Mouse (Mus musculus) adipocyte (in vitro differentiated cells): ENCODE results near the gene Plcb1.
"Not testable (repeated sequence)": the region's sequence is repeated elsewhere in the genome, so short reads cannot be mapped to it uniquely, and the experiment has no call there.

Source experiments
- DNase-seq: peaks from one replicate; pipeline ENCODE4 v3.0.0-alpha.2; 2016; ENCODE audit warnings: low spot score

The Plcb1 gene

DNA sequence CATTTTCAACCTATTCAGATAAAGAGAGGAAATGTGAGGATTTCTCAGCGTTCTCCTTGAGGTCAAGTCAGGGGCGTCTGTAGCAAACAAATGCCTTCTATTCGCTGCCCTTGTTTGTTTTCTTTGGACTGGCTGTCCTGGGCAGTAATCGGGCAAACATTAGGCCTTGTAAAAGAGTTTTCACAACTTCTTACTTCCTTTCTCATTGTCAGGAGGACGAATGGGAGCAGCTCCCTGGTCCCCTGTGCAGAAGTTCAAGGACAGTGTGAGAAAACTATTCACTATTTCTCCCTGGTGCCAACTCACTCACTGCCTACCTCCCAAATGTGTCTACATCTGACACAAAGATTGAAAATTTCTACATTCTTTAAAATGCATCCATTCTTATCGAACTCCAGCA, 188.8 kb downstream of the Plcb1 start:
- peak; percentile 54 for DNase-seq

DNA sequence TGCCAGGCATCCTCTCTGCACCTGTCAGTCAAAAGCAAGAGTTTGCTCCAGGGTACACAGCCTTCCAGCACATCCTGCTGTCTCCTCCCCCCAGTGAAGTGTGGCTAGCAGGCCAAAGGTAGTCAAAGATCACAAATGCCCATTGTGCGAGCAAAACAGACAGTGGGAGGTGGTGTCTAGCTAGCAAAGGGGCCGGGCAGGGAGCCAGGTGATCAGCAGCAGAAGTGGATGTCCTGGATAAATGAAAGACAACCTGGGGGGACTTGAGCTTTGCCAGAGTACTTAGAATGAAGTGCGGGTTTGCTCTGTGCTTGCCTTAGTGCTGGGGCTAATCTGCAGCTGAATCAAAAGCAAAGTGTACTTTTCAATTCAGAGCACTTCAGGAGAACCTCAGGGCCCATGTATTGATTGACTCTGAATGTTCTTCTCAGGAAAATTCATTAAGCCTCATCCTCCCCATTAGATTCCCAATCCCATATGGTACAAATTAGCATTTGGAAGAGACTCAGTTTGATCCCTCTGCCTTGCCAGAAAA, 191.0 kb downstream of the Plcb1 start:
- peak; percentile 42 for DNase-seq

DNA sequence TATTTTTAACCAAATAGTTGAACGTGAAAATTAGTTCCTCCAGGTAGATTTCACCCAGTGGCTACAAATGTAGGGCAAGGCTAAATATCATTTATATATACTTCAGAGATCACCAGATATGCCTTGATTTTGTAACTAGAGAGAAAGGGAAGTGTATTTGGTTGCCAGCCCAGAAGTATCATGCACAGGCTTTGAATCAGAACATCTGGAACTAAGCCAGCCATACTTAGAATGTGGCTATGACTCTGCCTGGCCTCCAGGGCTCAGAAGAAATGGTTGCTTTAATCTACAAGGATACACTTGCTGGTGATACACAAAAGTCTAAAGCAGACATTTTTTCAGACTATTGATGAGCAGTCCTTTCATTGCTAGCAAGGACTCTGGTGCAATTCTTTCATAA, 191.8 kb downstream of the Plcb1 start:
- DNase-seq, result peak; percentile 69

DNA sequence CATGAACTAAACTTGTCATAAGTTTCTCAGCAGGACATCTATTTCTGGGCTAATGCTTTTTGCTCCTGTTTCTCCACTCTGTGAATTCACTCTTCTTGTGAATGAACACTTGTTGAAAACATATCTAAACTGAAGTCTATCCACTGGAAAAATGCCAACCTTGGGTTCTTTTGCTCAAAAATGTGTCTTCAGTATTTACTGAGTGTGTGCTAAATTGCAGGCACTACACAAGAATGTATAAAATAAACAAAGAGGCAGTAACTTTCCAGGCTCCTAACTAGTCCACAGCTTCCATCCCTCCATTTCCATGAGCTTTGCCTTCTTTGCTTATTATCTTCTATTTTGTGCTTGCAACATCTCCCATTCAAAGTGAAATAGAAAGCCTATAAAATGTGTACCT, 195.5 kb downstream of the Plcb1 start:
- peak; percentile 30 for DNase-seq

DNA sequence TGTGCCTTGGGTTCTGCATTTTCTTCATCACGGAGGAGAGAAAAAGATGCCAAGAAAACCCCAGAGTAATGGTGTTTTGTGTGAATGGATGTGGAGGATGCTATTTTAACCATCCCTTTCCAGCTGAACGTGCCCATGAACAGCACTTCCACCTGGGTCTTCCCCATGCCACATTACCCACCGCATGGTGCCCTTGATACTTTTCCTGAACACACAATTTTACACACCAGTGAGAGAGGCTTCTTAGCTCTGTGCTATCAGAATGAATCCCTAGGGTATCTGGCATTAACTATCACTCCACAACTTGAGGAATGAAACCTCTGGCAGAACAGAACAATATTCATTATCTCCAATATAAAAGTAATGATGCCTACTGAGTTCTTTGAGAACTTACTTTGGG, 199.0 kb downstream of the Plcb1 start:
- DNase-seq, result no peak

DNA sequence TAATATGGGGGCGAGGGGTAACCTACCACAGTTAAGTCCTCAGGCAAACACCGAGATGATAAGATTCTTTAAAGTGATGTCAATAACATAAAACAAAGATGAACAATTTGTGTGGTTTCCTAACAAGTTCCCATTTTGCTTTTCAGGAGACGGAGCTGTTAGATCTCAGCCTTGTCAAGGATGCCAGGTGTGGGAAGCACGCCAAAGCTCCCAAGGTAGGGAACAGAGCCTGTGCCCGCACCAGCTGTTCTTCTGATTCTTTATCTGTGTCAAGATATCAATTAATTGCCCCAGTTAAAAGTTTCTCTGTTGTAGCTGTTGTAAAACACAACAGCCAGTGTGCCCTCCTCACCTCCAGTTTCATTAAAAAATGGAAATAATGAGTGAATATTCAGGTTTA, 202.1 kb downstream of the Plcb1 start:
- no peak for DNase-seq

DNA sequence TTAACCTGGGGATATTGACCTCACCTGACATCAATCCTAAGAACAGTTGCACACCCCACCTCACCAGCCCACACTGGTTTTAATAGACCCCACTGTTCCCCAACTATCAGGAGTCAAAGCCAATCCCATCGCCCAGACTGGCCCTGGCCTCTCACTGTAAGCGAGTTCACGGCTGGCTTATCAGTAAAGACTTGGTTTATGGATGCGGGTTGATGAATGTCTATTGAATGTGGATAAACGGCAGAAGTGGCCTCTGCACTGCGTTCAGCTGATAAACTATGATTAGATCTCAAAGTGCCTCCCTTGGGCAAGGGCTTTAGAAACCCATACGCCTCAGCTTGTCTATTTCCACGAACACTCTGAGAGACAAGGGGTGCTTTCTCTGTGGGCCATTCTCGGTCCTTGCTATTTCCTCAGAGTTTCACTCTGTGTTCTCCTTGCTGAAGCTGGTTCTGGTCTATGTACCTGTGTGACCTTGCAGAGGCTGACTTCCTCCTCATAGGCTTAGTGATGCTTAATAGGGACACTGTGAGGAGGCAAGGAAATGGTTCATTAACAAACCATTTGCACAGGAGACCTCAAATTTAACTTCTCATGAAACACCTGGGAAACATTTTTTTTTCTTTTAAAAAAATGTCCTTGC, 203.9 kb downstream of the Plcb1 start:
- no peak for DNase-seq

DNA sequence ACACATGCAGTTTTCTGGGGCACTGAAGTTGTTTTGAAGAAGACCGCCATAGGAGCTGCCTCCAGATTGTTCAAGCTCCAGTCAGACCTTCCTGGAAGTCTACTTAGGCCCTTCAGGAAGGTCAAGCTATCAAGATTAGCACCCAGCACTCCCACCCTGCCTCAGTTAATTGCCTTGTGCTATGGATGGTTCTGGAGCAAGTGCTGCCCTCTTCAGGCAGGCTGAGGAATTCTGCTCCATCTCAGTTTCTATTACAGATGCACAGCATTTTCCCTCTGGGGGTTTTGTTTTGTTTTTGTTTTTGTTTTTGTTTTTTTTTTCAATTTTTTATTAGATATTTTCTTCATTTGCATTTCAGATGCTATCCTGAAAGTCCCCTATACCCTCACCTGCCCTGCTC, 221.3 kb downstream of the Plcb1 start:
- DNase-seq, result no peak

DNA sequence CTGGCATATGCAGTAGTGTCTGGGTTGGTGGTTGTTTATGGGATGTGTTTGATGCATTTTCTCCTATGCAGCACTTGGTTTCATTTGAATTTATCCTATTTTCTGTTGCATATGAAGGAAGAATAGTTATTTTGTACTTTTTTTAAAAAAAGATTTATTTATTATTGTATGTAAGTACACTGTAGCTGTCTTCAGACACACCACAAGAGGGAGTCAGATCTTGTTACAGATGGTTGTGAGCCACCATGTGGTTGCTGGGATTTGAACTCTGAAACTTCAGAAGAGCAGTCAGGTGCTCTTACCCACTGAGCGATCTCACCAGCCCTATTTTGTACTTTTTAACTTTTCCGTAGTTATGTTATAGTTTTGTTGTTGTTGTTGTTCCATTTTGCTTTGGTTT, 222.0 kb downstream of the Plcb1 start:
- not testable (repeated sequence) for DNase-seq

DNA sequence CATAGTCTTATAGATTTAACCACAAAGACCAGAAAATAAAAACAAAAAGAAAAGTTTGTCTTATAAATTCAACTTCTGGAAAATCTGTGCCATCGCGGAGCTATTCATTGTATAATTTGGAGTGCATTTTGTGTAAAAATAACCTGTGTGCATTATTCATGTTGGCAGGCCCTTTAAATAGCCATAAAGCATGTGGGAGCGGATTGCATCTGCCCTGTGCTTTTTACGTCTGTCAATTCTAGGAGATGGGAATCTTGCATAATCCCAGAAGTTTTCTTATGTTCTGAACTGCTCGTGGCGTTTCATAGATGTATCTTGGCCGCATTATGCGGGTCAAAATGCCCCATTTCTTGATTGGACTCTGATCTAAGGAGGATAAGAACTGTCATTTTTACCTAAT, 224.5 kb downstream of the Plcb1 start:
- DNase-seq, result no peak

DNA sequence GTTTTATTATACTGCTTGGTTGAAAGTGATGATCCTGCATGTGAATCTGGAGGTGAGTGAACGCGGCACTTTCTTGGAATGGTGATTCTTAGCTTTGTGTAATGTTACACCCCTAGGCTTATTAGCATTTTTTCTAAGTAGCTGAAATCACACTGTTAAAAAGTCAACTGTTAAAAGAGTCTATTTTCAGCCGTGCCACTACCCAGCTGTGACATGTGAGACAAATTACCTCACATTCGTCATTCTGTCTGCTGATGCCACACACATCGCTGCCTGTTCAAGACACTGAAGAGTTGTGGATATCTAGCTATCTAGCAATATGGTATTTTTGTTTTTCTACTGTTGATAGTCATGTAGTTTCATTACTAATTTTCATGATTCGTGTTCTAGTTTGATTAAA, 229.6 kb downstream of the Plcb1 start:
- no peak for DNase-seq

DNA sequence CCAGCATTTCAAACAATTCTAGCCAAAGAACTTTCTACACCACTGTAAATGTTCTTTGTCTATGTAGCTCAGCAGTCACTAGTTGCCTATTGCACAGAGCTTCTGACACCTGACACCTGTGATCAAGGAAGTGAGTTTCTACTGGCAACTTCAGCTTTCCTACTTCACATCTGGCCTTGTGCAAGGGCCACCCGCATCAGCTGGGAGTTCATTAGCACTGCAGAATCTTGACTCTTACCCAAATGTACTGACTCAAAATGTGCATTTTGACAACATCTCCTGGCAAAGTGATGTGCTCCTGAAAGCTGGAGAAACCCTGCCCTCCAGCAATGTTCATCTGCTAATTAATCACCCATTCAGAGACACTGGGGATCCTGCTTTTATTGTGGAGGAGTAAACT, 232.4 kb downstream of the Plcb1 start:
- peak; percentile 57 for DNase-seq

DNA sequence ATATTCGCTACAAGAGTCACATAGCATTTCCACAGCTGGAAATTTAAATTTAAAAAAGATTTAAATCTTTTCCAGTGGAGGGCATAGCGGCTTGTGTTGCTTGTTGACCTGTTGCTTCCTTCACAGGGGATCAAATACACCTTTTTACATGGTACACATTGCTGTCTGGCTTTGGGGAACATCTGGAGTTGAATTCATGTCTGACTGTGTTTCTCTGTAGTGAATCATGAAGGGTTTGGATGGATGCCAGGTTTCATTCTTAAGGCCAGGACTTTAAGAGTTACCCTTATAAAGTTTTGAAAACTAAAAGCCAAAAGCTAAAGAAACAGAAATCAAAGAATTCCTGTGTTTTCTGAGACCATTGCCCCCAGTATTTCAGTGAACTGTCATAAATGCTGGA, 232.8 kb downstream of the Plcb1 start:
- DNase-seq, result peak; percentile 49

DNA sequence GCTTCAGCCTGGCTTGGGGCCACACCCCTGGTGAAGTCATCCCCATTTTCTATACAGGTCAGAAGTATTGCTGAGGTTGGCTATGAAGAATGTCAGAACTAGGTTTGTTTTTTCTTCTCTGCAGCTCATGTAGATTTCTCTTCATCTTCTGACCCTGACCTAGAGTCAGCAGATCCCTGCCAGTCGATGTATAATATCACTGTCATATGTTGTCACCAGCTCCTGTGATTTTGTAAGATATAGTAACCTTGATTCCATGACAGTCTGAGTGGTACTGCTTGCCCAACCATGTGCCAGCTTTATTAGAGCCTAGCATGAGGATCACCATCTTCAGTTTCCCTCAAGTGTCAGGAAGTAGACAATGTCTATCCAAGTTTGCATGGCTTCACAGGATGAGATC, 233.7 kb downstream of the Plcb1 start:
- no peak for DNase-seq

DNA sequence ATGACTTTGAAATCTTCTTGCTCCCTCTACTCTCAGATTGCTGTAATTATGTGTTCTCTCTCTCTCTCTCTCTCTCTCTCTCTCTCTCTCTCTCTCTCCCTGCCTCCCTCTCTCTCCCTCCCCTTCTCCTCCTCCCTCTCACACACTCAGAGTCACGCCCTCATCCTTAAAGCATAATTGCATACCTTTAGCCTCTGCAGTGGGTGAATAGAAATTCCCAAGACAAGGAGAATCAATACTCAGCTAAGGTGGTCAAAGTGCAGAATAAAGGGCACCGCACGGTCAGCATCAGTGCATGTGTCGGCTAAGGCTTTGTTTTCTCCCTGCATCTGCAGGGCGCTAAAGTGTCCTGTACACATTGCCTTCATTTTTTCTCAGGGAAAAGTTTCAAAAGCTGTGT, 243.4 kb downstream of the Plcb1 start:
- DNase-seq, result no peak

DNA sequence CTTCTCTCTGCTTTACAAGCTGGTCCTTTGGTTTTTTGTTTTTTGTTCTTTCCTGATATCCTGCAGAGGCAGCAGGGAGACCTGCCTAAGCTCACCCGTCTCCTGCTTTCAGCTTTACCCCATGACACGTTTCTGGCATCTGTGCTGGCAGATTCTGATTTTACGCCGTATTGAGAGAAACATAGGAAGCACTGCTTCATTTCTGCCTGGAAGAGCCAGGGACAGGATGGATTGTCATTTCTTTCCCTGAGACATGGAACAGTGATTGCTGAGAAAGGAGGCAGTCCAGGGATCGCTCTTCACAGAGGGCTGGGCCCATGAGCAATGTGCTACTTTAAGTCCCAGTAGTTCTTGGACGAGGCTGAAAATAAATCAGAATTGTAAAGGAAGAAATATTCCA, 243.8 kb downstream of the Plcb1 start:
- no peak for DNase-seq

DNA sequence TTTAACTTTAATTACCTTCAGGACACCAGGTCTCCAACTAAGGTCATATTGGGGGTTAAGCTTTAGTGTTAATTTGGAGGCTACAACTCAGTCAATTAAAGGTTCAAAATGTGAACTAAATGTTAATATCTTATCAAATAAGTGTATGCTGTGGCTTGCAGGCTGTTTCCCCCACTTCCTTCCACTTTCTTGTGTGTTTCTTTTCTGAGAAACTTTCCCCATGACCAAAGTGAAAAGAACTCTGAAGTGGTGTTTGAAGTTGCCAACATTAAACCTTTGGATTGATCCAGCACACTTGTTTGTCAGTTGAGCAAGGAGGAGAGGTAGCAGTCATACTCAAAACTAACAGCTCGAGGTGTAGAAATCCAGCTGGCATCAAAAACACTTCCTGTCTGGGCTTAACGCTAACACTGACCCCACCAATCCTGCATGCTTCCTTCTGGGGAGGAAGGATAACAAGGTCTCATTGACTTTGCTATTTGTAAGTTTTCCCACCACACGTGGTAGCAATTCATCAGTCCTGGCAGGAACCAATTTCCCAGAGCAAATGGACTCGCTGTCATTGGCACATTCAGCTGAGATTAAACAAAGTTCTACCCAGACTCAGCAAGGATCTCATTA, 249.9 kb downstream of the Plcb1 start:
- no peak for DNase-seq

DNA sequence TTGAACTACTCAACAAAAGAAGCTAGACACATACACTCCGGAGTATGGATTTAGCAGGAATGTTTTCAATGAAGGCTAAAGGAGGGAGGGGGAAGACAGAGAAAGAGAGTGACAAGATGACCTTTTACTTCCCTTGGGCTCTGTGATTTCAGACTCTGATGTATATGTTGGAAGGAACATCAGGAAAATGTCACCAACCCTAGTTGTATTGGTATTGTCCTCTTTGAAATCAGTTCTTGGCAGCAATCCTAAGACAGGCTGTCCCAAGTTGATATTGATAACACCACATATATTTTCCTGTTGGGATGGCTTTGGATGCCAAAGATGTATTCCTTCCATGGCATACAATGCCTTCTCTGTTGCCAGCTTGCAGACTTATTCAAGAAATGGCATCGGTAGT, 262.9 kb downstream of the Plcb1 start:
- DNase-seq, result peak; percentile 64

DNA sequence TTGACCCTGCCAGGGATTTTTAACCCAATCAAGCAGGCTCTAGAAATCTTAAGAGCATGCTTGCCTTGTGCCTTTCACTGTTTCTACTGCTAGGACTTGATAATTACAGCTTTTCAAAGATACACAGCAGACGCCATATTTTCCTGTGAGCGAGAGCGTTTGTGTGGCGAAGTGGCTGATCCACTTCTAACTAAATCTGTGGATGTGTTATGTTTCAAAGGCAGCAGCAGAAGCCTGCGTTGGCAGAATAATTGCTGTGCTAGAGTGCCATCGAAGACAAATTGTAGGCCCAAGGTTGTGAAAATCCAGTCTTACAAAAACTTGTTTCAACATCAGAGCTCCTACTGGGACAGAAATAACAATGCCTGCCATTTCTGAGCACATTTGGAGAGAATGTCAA, 263.4 kb downstream of the Plcb1 start:
- peak; percentile 93 for DNase-seq

DNA sequence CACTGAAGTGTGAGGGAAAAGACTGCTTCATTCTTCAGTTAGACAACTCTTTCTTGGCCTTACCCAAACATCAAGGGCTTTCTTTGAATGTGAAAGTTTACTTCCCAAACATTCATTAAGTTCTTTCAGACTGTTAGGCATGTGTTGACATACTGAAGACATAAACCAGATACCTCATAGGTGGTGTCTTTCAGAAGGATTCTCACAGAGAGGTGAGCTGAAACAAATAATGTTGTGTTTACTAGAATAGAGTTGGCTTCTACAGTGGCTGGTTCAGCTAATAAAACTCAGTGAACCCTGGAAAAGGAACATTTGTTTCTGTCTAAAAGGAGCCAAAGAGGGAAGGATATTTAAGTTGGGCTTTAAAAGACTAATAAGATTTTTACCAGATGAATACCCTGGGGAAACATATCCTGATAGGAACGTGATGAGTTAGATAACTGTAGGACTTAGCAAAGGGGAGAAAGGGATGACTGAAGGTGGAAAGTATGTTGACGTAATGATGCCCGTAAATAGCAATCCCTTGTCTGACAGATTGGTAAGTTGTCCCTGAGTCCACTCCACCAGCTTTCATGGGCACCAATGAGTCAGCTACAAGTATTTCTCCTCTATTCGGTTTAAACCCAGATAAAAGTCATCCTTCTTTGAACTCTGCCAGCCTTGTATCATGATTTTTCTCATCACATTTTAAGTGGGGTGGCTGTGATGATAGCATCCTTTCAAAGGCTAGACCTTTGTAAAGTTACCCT, 265.8 kb downstream of the Plcb1 start:
- DNase-seq, result no peak

DNA sequence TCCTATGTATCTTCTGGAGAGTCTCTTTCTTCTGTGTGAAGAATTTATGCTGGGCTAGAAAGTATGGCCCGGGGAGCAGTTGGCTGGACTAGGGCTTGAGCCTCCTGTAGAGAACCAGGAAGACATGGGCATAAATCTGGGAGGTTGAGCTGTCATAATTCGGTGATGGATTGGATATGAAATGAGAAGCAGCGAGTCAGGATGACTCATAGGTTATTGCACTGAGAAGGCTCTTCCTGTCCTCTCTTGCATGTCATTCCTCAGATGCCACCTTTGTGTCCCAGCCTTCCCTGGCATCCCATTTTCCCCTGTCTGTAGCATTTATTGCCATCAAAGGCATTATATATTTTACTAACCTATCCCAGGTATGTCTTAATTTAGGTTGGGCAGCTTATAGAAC, 267.5 kb downstream of the Plcb1 start:
- DNase-seq, result no peak

DNA sequence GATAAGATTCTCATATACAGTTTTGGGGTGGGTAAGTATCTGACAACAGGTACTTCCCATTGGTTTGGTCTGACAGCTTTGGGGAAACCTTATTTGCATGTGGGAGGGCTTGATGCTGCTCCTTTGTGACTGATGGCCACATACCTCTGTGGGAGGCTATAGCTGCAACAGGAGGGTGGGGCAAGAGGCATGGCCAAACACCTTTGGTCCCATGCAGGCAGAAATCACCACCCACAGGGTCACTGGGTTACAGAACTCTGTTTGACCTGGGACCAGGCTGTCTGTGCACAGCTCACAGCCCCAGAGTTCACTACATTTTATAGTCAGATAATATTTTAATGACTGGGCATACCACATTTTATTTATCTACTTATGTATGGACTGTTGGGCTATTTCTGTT, 281.6 kb downstream of the Plcb1 start:
- DNase-seq, result no peak

DNA sequence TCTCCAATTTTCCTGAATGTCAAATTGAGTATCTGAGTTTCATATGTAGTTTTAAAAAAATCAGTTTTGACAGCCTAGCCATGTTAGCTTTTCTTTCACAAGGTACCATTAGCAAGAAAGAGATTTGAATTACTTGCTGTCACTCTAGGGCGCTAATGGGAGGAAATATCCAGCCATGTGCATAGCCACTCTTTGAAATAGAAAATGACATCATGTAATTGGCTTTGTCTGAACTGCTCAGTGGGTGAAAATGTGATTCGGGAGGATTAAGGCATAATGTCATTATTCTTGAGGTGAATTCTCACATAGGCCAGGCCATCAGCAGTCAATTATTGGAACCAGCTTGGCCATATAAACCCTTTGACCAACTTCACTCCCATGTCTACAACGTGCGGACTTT, 285.5 kb downstream of the Plcb1 start:
- DNase-seq, result no peak
